Mouse (Mus musculus) midbrain, embryonic 15.5 days (tissue): Measurements from ENCODE around the gene Cdkl1. TPM values are rescaled to one million over a fixed set of nuclear protein-coding genes. Genes with fewer than 3 reads are reported as not detected.

ENCODE experiments used
- ATAC-seq: fragments of 200-750 bp; cut with Nextera tagmentation; replicated peaks from 2 replicates; pipeline ENCODE4 v1.8.0; 2017; ENCODE audit warnings: moderate TSS enrichment
- H3K27ac ChIP-seq: fragments of 300-500 bp; sonication (generic); 2 replicates; pipeline ENCODE4 v1.5.1; 2015; ENCODE audit warnings: mild to moderate bottlenecking, inconsistent platforms
- H3K27me3 ChIP-seq: fragments of 300-500 bp; sonication (generic); replicated peaks from 2 replicates; pipeline ENCODE4 v1.6.1; 2015; ENCODE audit warnings: inconsistent platforms
- H3K36me3 ChIP-seq: fragments of 300-500 bp; sonication (generic); replicated peaks from 2 replicates; pipeline ENCODE4 v1.6.1; 2015; ENCODE audit warnings: inconsistent platforms
- H3K4me1 ChIP-seq: fragments of 300-500 bp; sonication (generic); 2 replicates; pipeline ENCODE4 v1.6.1; 2015; ENCODE audit warnings: inconsistent platforms
- H3K4me2 ChIP-seq: fragments of 300-500 bp; sonication (generic); 2 replicates; pipeline ENCODE4 v1.6.1; 2015; ENCODE audit warnings: inconsistent platforms, mild to moderate bottlenecking, moderate library complexity
- H3K4me3 ChIP-seq: fragments of 300-500 bp; sonication (generic); 2 replicates; pipeline ENCODE4 v1.5.1; 2015; ENCODE audit warnings: mild to moderate bottlenecking, inconsistent platforms
- H3K9ac ChIP-seq: fragments of 300-500 bp; sonication (generic); 2 replicates; pipeline ENCODE4 v1.6.1; 2015; ENCODE audit warnings: mild to moderate bottlenecking, inconsistent platforms
- H3K9me3 ChIP-seq: fragments of 300-500 bp; sonication (generic); 2 replicates; pipeline ENCODE4 v1.6.1; 2016; ENCODE audit warnings: inconsistent platforms
- WGBS: fragments of 180-500 bp; shearing (Covaris S2); methylation state at CpG from one replicate; pipeline ENCODE4 v1.1.7; 2015; ENCODE audit warnings: mixed read lengths; 5-methylcytosine and 5-hydroxymethylcytosine counted together
- polyA plus RNA-seq: library from polyadenylated mRNA; unstranded; fragments of >200 nt; fragmentation: Nextera tagmentation; extraction: Ambion mirVana; gene quantifications from 2 replicates; pipeline ENCODE4 v1.2.1, GENCODE M21; 2015

Gene Cdkl1
- polyA plus RNA-seq, 1 experiment from 2014 or later, result 10.0 TPM

- Histone ChIP-seq H3K4me3 (0 out of 2 replicates have a peak overlapping the region, but pooled peaks have one; percentile 6), H3K4me1 (peaks cover 16% of the 10 kb centered on the region), H3K9me3 (no peaks in the 10 kb centered on the region), H3K27me3 (no peaks in the 10 kb centered on the region), H3K36me3 (no peaks in the 10 kb centered on the region), H3K4me2 (peak overlapping the region; percentile 47), H3K27ac (no peak overlapping the region), H3K9ac (no peak overlapping the region; the same call in 1 of the 2 replicates)
- ATAC-seq, result peak; percentile 54
- 11% methylated on average over 22 of the region's 22 CpGs for WGBS
Measured at GRCm38 (mm10) chr12:69758221-69759185, 32.6 kb downstream of the Cdkl1 start.

- H3K4me2 ChIP-seq, result peak overlapping the region; percentile 47
- WGBS, result 14% methylated on average over 22 of the region's 22 CpGs
- no peaks in the 10 kb centered on the region for H3K9me3 ChIP-seq
- H3K27ac ChIP-seq, result 0 out of 2 replicates have a peak overlapping the region, but pooled peaks have one; percentile 39
- H3K27me3 ChIP-seq, result no peaks in the 10 kb centered on the region
- H3K4me1 ChIP-seq, result peaks cover 16% of the 10 kb centered on the region
- H3K9ac ChIP-seq, result no peak overlapping the region
- H3K36me3 ChIP-seq, result no peaks in the 10 kb centered on the region
- peak; percentile 89 for ATAC-seq
- no peak overlapping the region for H3K4me3 ChIP-seq
Measured at GRCm38 (mm10) chr12:69757418-69758141, 33.5 kb downstream of the Cdkl1 start.

GRCm38 (mm10) chr12:69756015-69756414 is 35.1 kb downstream of the Cdkl1 start:
- Histone ChIP-seq H3K4me1 (peaks cover 16% of the 10 kb centered on the region), H3K27me3 (no peaks in the 10 kb centered on the region), H3K9me3 (no peaks in the 10 kb centered on the region), H3K36me3 (no peaks in the 10 kb centered on the region), H3K4me2 (no peak overlapping the region), H3K9ac (no peak overlapping the region), H3K27ac (no peak overlapping the region), H3K4me3 (no peak overlapping the region)
- no peak for ATAC-seq
- WGBS, result 78% methylated on average over 5 of the region's 5 CpGs

GRCm38 (mm10) chr12:69753936-69754335 is 37.1 kb downstream of the Cdkl1 start:
- Histone ChIP-seq H3K4me2 (no peak overlapping the region), H3K36me3 (no peaks in the 10 kb centered on the region), H3K27ac (no peak overlapping the region), H3K4me3 (no peak overlapping the region), H3K9me3 (no peaks in the 10 kb centered on the region), H3K9ac (no peak overlapping the region), H3K4me1 (peaks cover 14% of the 10 kb centered on the region), H3K27me3 (no peaks in the 10 kb centered on the region)
- ATAC-seq, result no peak
- 84% methylated on average over 5 of the region's 5 CpGs for WGBS

GRCm38 (mm10) chr12:69751864-69752341 is 39.2 kb downstream of the Cdkl1 start:
- Histone ChIP-seq H3K36me3 (no peaks in the 10 kb centered on the region), H3K4me3 (no peak overlapping the region), H3K9ac (no peak overlapping the region), H3K4me1 (no peaks in the 10 kb centered on the region), H3K9me3 (no peaks in the 10 kb centered on the region), H3K27me3 (no peaks in the 10 kb centered on the region), H3K4me2 (no peak overlapping the region), H3K27ac (no peak overlapping the region)
- no peak for ATAC-seq
- 46% methylated on average over 10 of the region's 10 CpGs for WGBS

- ATAC-seq, result no peak
Measured at GRCm38 (mm10) chr12:69744138-69744537, 46.9 kb downstream of the Cdkl1 start.

GRCm38 (mm10) chr12:69741965-69742364 is 49.1 kb downstream of the Cdkl1 start:
- H3K9ac ChIP-seq, result no peak overlapping the region
- WGBS, result 88% methylated on average over 5 of the region's 5 CpGs
- no peak for ATAC-seq
- H3K4me3 ChIP-seq, result no peak overlapping the region
- 0 out of 2 replicates have a peak, but pooled peaks cover 2% of the 10 kb centered on the region for H3K36me3 ChIP-seq
- H3K27me3 ChIP-seq, result no peaks in the 10 kb centered on the region
- no peaks in the 10 kb centered on the region for H3K4me1 ChIP-seq
- no peak overlapping the region for H3K27ac ChIP-seq
- no peaks in the 10 kb centered on the region for H3K9me3 ChIP-seq
- no peak overlapping the region for H3K4me2 ChIP-seq

More at GRCm38 (mm10) chr12:69744138-69744537, 46.9 kb downstream of the Cdkl1 start:
- no peak overlapping the region for H3K4me3 ChIP-seq
- H3K27me3 ChIP-seq, result no peaks in the 10 kb centered on the region
- no peaks in the 10 kb centered on the region for H3K9me3 ChIP-seq
- H3K4me2 ChIP-seq, result no peak overlapping the region
- no peaks in the 10 kb centered on the region for H3K4me1 ChIP-seq
- WGBS, result 93% methylated on average over 5 of the region's 5 CpGs
- no peak overlapping the region for H3K9ac ChIP-seq
- 0 out of 2 replicates have a peak, but pooled peaks cover 2% of the 10 kb centered on the region for H3K36me3 ChIP-seq
- no peak overlapping the region for H3K27ac ChIP-seq

- Histone ChIP-seq H3K27ac (no peak overlapping the region), H3K4me2 (no peak overlapping the region), H3K4me1 (no peaks in the 10 kb centered on the region), H3K9ac (no peak overlapping the region), H3K27me3 (no peaks in the 10 kb centered on the region), H3K36me3 (no peaks in the 10 kb centered on the region), H3K4me3 (no peak overlapping the region), H3K9me3 (no peaks in the 10 kb centered on the region)
- WGBS, result 82% methylated on average over 3 of the region's 3 CpGs
- no peak for ATAC-seq
Measured at GRCm38 (mm10) chr12:69733923-69734322, 57.1 kb downstream of the Cdkl1 start.

- WGBS, result 8% methylated on average over 2 of the region's 2 CpGs
- no peak overlapping the region for H3K4me3 ChIP-seq
- H3K27ac ChIP-seq, result no peak overlapping the region
- no peaks in the 10 kb centered on the region for H3K9me3 ChIP-seq
- H3K27me3 ChIP-seq, result no peaks in the 10 kb centered on the region
- H3K4me1 ChIP-seq, result no peaks in the 10 kb centered on the region
- ATAC-seq, result peak; percentile 72; the same call in 1 of the 2 replicates
- H3K9ac ChIP-seq, result no peak overlapping the region
- no peaks in the 10 kb centered on the region for H3K36me3 ChIP-seq
- H3K4me2 ChIP-seq, result no peak overlapping the region
Measured at GRCm38 (mm10) chr12:69733518-69733917, 57.5 kb downstream of the Cdkl1 start.

GRCm38 (mm10) chr12:69732221-69732620 is 58.8 kb downstream of the Cdkl1 start:
- no peaks in the 10 kb centered on the region for H3K4me1 ChIP-seq
- no peak overlapping the region for H3K4me3 ChIP-seq
- no peaks in the 10 kb centered on the region for H3K9me3 ChIP-seq
- H3K9ac ChIP-seq, result no peak overlapping the region
- no peak overlapping the region for H3K27ac ChIP-seq
- 39% methylated on average over 5 of the region's 5 CpGs for WGBS
- no peak overlapping the region for H3K4me2 ChIP-seq
- no peaks in the 10 kb centered on the region for H3K36me3 ChIP-seq
- ATAC-seq, result no peak
- H3K27me3 ChIP-seq, result no peaks in the 10 kb centered on the region

- Histone ChIP-seq H3K27me3 (no peaks in the 10 kb centered on the region), H3K36me3 (no peaks in the 10 kb centered on the region), H3K27ac (no peak overlapping the region), H3K4me3 (no peak overlapping the region), H3K9me3 (no peaks in the 10 kb centered on the region), H3K4me2 (no peak overlapping the region), H3K4me1 (peaks cover 6% of the 10 kb centered on the region; the same call in 1 of the 2 replicates), H3K9ac (no peak overlapping the region)
- WGBS, result 79% methylated on average over 1 of the region's 1 CpGs
- no peak for ATAC-seq
Measured at GRCm38 (mm10) chr12:69730306-69730705, 60.8 kb downstream of the Cdkl1 start.

GRCm38 (mm10) chr12:69729246-69729645 is 61.8 kb downstream of the Cdkl1 start:
- no peak overlapping the region for H3K4me2 ChIP-seq
- H3K9me3 ChIP-seq, result no peaks in the 10 kb centered on the region
- H3K9ac ChIP-seq, result no peak overlapping the region
- WGBS, result 100% methylated on average over 1 of the region's 1 CpGs
- no peaks in the 10 kb centered on the region for H3K27me3 ChIP-seq
- no peak overlapping the region for H3K4me3 ChIP-seq
- H3K4me1 ChIP-seq, result peaks cover 7% of the 10 kb centered on the region; the same call in 1 of the 2 replicates
- no peak for ATAC-seq
- H3K36me3 ChIP-seq, result no peaks in the 10 kb centered on the region
- H3K27ac ChIP-seq, result no peak overlapping the region
